Mouse (Mus musculus) lung, postnatal 0 days (tissue): Measurements from ENCODE around the gene Cpa5. TPM values are rescaled to one million over a fixed set of nuclear protein-coding genes. Genes with fewer than 3 reads are reported as not detected.

Source experiments
- ATAC-seq: fragments of 200-750 bp; cut with Nextera tagmentation; 2 replicates; pipeline ENCODE4 v1.8.0; 2017; ENCODE audit warnings: moderate library complexity
- DNase-seq: peaks from one replicate; pipeline ENCODE4 v3.0.0-alpha.2; 2016; ENCODE audit warnings: low spot score
- H3K27ac ChIP-seq: fragments of 300-500 bp; sonication (generic); 2 replicates; pipeline ENCODE4 v1.5.1; 2014; ENCODE audit warnings: antibody characterized with exemption, mild to moderate bottlenecking, low read length, mixed read lengths
- H3K27me3 ChIP-seq: fragments of 300-500 bp; sonication (generic); replicated peaks from 2 replicates; pipeline ENCODE4 v1.6.1; 2014; ENCODE audit warnings: low read length, mixed read lengths; ENCODE audit not compliant: insufficient read depth
- H3K36me3 ChIP-seq: fragments of 300-500 bp; sonication (generic); 2 replicates; pipeline ENCODE4 v1.6.1; 2014; ENCODE audit warnings: low read length, mixed read lengths; ENCODE audit not compliant: insufficient read depth
- H3K4me1 ChIP-seq: fragments of 300-500 bp; sonication (generic); 2 replicates; pipeline ENCODE4 v1.6.1; 2014; ENCODE audit warnings: antibody characterized with exemption, low read depth, low read length, mixed read lengths; ENCODE audit not compliant: insufficient read depth
- H3K4me2 ChIP-seq: fragments of 300-500 bp; sonication (generic); replicated peaks from 2 replicates; pipeline ENCODE4 v1.6.1; 2014; ENCODE audit warnings: low read depth, mild to moderate bottlenecking, low read length, moderate library complexity, mixed read lengths
- H3K4me3 ChIP-seq: fragments of 300-500 bp; sonication (generic); 2 replicates; pipeline ENCODE4 v1.5.1; 2014; ENCODE audit warnings: low read depth, low read length
- H3K9ac ChIP-seq: fragments of 300-500 bp; sonication (generic); replicated peaks from 2 replicates; pipeline ENCODE4 v1.6.1; 2014; ENCODE audit warnings: low read depth, mild to moderate bottlenecking
- H3K9me3 ChIP-seq: fragments of 300-500 bp; sonication (generic); 2 replicates; pipeline ENCODE4 v1.6.1; 2016; ENCODE audit warnings: low read length, mixed read lengths
- CTCF ChIP-seq: IDR thresholded peaks from 2 replicates; pipeline ENCODE4 v1.5.1; 2016; ENCODE audit warnings: antibody characterized with exemption, mild to moderate bottlenecking
- EP300 ChIP-seq: IDR thresholded peaks from 2 replicates; pipeline ENCODE4 v1.6.1; 2016; ENCODE audit warnings: antibody characterized with exemption, mild to moderate bottlenecking, control low read depth
- WGBS: fragments of 180-500 bp; shearing (Covaris S2); extraction: QIAGEN DNeasy Blood & Tissue Kit; methylation state at CpG from one replicate; pipeline ENCODE4 v1.1.7; 2014; 5-methylcytosine and 5-hydroxymethylcytosine counted together
- polyA plus RNA-seq: library from polyadenylated mRNA; unstranded; fragments of >200 nt; fragmentation: Nextera tagmentation; extraction: Ambion mirVana; gene quantifications from 2 replicates; pipeline ENCODE4 v1.2.1, GENCODE M21; 2015

Gene Cpa5
- polyA plus RNA-seq, 1 experiment from 2014 or later = not detected

DNA sequence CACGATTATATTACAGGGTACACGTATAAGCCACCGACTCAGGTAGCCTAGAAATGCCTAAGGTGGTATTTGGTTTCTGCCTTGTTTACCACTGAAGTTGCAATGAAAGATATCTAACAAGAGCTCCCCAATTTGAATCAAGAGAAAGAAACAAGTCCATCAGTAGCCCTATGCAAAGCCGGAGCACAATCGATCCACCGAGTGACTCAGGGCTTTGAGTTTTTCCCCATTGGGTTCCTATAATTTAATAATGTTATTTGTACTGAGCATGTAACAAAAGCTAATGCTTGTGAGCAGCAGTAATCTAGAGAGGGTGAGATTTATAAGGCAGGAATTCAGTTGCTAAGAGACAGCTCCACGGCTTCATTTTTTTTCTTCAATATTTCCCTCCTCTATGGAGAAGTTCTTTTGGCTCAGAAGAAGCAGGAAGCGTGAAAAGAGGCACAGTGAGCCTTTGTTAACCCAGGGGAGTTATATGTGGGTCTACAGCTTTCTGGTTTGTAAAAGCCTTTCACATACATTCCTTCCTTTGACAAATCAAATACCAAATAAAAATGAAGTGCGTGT is 64.0 kb downstream of the Cpa5 start:
- WGBS = 24% methylated on average over 9 of the region's 9 CpGs
- Histone ChIP-seq H3K9ac (no peak overlapping the region), H3K4me3 (no peak overlapping the region), H3K9me3 (no peaks in the 10 kb centered on the region), H3K27me3 (no peaks in the 10 kb centered on the region), H3K36me3 (no peaks in the 10 kb centered on the region), H3K4me2 (peak overlapping the region; percentile 38), H3K27ac (peak overlapping the region; percentile 35; the same call in 1 of the 2 replicates), H3K4me1 (peaks cover 4% of the 10 kb centered on the region; the same call in 1 of the 2 replicates)
- ATAC-seq (0 out of 2 replicates have a peak, but pooled peaks have one; percentile 22), DNase-seq (peak; percentile 64)
- TF ChIP-seq EP300 (no peak), CTCF (no peak)

DNA sequence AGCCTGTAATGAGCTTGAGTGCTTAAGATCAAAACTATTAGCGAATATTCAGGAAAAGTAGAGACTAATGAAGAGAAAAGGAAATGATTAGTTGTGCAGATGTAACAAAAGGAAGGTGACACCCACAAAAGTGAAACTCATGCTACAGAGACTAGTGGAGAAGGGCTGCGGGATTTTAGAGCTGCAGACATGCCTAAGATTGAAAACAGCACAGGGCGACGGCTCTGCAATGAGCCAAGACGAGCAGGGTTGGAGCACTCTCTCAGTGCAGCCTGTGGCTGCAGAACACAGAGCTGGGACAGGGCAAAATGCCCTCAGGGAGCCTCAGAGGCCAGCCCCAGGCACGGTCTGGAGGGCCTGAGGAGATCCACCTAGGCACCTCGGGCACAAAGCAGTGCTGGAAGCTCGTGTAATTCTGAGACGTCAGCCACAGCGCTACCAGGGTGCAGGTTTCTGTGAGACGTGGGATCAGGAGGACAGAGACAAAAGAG is 64.5 kb downstream of the Cpa5 start:
- Histone ChIP-seq H3K27me3 (no peaks in the 10 kb centered on the region), H3K4me2 (peak overlapping the region; percentile 38), H3K4me3 (no peak overlapping the region), H3K9me3 (no peaks in the 10 kb centered on the region), H3K4me1 (peaks cover 4% of the 10 kb centered on the region; the same call in 1 of the 2 replicates), H3K36me3 (no peaks in the 10 kb centered on the region), H3K9ac (no peak overlapping the region), H3K27ac (peak overlapping the region; percentile 17; the same call in 1 of the 2 replicates)
- DNase-seq (peak; percentile 17), ATAC-seq (no peak)
- 18% methylated on average over 11 of the region's 11 CpGs for WGBS
- no peak for TF ChIP-seq CTCF
- TF ChIP-seq EP300 = no peak

- Histone ChIP-seq H3K27me3 (no peaks in the 10 kb centered on the region), H3K4me3 (no peak overlapping the region), H3K9ac (no peak overlapping the region), H3K27ac (no peak overlapping the region), H3K36me3 (no peaks in the 10 kb centered on the region), H3K4me1 (peaks cover 4% of the 10 kb centered on the region; the same call in 1 of the 2 replicates), H3K4me2 (no peak overlapping the region), H3K9me3 (no peaks in the 10 kb centered on the region)
- WGBS = 70% methylated on average over 6 of the region's 6 CpGs
- ATAC-seq (no peak), DNase-seq (no peak)
- TF ChIP-seq EP300 = no peak
- TF ChIP-seq CTCF = no peak
Observed at GRCm38 (mm10) chr6:30676506-30676905, 65.7 kb downstream of the Cpa5 start.

GRCm38 (mm10) chr6:30677591-30677990 is 66.8 kb downstream of the Cpa5 start:
- DNase-seq = no peak
- Histone ChIP-seq H3K4me1 (peaks cover 4% of the 10 kb centered on the region; the same call in 1 of the 2 replicates), H3K27ac (no peak overlapping the region), H3K9me3 (no peaks in the 10 kb centered on the region), H3K27me3 (no peaks in the 10 kb centered on the region), H3K4me3 (no peak overlapping the region), H3K36me3 (no peaks in the 10 kb centered on the region), H3K9ac (no peak overlapping the region), H3K4me2 (no peak overlapping the region)
- WGBS = 83% methylated on average over 9 of the region's 9 CpGs
- ATAC-seq = no peak
- TF ChIP-seq CTCF = no peak
- no peak for TF ChIP-seq EP300

DNA sequence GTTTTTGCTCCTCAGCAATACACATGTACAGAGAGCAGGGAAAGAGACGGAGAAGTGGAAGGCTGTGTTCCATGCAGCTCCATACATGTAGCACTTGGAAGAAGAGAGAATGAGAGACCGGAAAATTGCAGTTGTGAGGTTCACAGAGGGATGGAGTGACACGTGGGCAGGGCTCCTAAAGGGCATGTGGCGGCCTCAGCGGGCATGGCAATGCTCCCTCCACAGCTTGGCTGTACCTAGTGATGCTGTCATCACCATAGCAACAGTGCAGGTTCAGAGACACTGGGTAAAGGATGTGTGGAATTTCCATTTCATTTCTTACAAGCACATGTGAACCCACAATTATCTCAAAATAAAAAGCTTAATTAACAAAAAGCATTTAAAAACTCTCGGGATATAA is 67.7 kb downstream of the Cpa5 start:
- H3K36me3 ChIP-seq = no peaks in the 10 kb centered on the region
- H3K9me3 ChIP-seq = no peaks in the 10 kb centered on the region
- no peak for ATAC-seq
- 87% methylated on average over 6 of the region's 6 CpGs for WGBS
- no peaks in the 10 kb centered on the region for H3K27me3 ChIP-seq
- no peak overlapping the region for H3K27ac ChIP-seq
- H3K9ac ChIP-seq = no peak overlapping the region
- no peak for DNase-seq
- H3K4me2 ChIP-seq = no peak overlapping the region
- peaks cover 3% of the 10 kb centered on the region; the same call in 1 of the 2 replicates for H3K4me1 ChIP-seq
- TF ChIP-seq CTCF (no peak), EP300 (no peak)
- H3K4me3 ChIP-seq = no peak overlapping the region

DNA sequence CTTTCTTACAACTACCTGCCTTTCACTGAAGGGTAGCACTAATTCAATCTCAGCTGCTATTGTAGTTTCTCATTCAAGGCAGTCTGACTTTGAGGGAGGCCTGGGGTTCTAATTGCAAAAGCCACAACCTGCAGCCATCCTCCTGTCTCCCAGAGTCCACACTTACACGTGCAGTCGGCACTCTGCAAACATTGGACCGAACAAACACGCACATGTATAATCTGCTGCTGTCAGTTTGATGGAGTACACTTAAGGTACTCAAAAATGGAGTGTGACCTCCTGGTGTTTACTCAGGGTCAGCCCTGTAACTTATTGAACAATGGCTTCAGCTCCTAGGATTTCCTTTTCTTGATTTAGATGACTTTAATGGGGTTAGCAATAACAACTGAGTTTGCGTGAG is 68.8 kb downstream of the Cpa5 start:
- 26% methylated on average over 5 of the region's 5 CpGs for WGBS
- no peak overlapping the region for H3K27ac ChIP-seq

More for the DNA sequence above, 68.8 kb downstream of the Cpa5 start:
- Histone ChIP-seq H3K4me2 (no peak overlapping the region), H3K9me3 (no peaks in the 10 kb centered on the region), H3K36me3 (no peaks in the 10 kb centered on the region), H3K4me1 (no peaks in the 10 kb centered on the region; the same call in 1 of the 2 replicates), H3K27me3 (no peaks in the 10 kb centered on the region), H3K4me3 (no peak overlapping the region), H3K9ac (no peak overlapping the region)
- DNase-seq = peak; percentile 51
- TF ChIP-seq EP300 (peak; percentile 66), CTCF (no peak)
- peak; percentile 77 for ATAC-seq
